Mouse (Mus musculus): ENCODE data around the gene Nrk. TPM values are rescaled to one million over a fixed set of nuclear protein-coding genes. Genes with fewer than 3 reads are reported as not detected.

Gene Nrk
- polyA plus RNA-seq (2014; fragmentation: Nextera tagmentation; extraction: Ambion mirVana), result 0.51 and 1.2 TPM in 2 replicates

GRCm38 (mm10) chrX:138914041-138914776 is at the start of gene Nrk:
Gene Nrk, plus strand, starts transcription at chrX:138914430.
- no peaks in the 10 kb centered on the region for H3K9me3 ChIP-seq (ENCODE audit: control insufficient read depth, low read length)
- H3K4me2 ChIP-seq (ENCODE audit: low read depth, low read length), result peak within 1 kb of the TSS; percentile 61
- peak; percentile 68; the same call in 1 of the 2 replicates for ATAC-seq (ENCODE audit: low read depth)
- peak within 1 kb of the TSS; percentile 29 for H3K4me3 ChIP-seq (ENCODE audit: low read depth, low read length)
- H3K9ac ChIP-seq (replicated peaks; ENCODE audit: low read depth, low read length), result no peak within 1 kb of the TSS
- peaks cover 9% of the 10 kb centered on the region for H3K27me3 ChIP-seq (ENCODE audit: control insufficient read depth, insufficient read depth, low read length)
- H3K4me1 ChIP-seq (ENCODE audit: control insufficient read depth, insufficient read depth, low read length), result no peaks in the 10 kb centered on the region
- no peaks in the 10 kb centered on the region for H3K36me3 ChIP-seq (ENCODE audit: control insufficient read depth, insufficient read depth, low read length)
- WGBS, result 21% methylated on average over 50 of the region's 55 CpGs
- H3K27ac ChIP-seq (ENCODE audit: low read depth, low read length), result no peak within 1 kb of the TSS

GRCm38 (mm10) chrX:138913366-138913765 is 864 bp upstream of the Nrk start:
- H3K4me1 ChIP-seq (ENCODE audit: control insufficient read depth, insufficient read depth, low read length), result no peaks in the 10 kb centered on the region
- ATAC-seq (ENCODE audit: low read depth), result no peak
- no peaks in the 10 kb centered on the region for H3K36me3 ChIP-seq (ENCODE audit: control insufficient read depth, insufficient read depth, low read length)
- no peaks in the 10 kb centered on the region for H3K9me3 ChIP-seq (ENCODE audit: control insufficient read depth, low read length)
- peaks cover 9% of the 10 kb centered on the region for H3K27me3 ChIP-seq (ENCODE audit: control insufficient read depth, insufficient read depth, low read length)
- H3K4me2 ChIP-seq (ENCODE audit: low read depth, low read length), result peak overlapping the region; percentile 61; the same call in 1 of the 2 replicates
- no peak overlapping the region for H3K27ac ChIP-seq (ENCODE audit: low read depth, low read length)
- H3K9ac ChIP-seq (replicated peaks; ENCODE audit: low read depth, low read length), result no peak overlapping the region
- H3K4me3 ChIP-seq (ENCODE audit: low read depth, low read length), result no peak overlapping the region
- WGBS, result 17% methylated on average over 8 of the region's 8 CpGs

DNA sequence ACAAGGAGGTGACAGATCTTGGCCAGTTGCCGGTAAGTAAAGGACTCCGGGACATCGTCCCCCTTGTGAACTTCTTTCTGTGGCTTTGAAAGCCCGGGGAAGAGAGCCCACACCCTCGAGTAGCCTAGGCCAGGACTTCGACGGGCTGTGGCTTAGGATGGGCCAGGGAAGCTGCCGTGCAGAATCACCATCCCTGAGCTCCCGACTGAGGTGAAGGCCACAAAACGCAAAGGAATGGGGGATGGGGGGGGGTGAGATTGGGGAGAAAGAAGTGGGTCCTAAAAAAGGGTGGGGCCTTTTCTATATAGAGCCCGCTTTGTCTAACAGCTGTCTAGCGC is 516 bp downstream of the Nrk start:
- WGBS, result 31% methylated on average over 12 of the region's 12 CpGs
- Histone ChIP-seq H3K36me3 (ENCODE audit: control insufficient read depth, insufficient read depth, low read length) (no peaks in the 10 kb centered on the region), H3K4me2 (ENCODE audit: low read depth, low read length) (peak overlapping the region; percentile 61; the same call in 1 of the 2 replicates), H3K27ac (ENCODE audit: low read depth, low read length) (no peak overlapping the region), H3K9ac (replicated peaks; ENCODE audit: low read depth, low read length) (no peak overlapping the region), H3K4me1 (ENCODE audit: control insufficient read depth, insufficient read depth, low read length) (no peaks in the 10 kb centered on the region), H3K9me3 (ENCODE audit: control insufficient read depth, low read length) (no peaks in the 10 kb centered on the region), H3K27me3 (ENCODE audit: control insufficient read depth, insufficient read depth, low read length) (peaks cover 9% of the 10 kb centered on the region), H3K4me3 (ENCODE audit: low read depth, low read length) (peak overlapping the region; percentile 29; the same call in 1 of the 2 replicates)
- peak; percentile 44; the same call in 1 of the 2 replicates for ATAC-seq (ENCODE audit: low read depth)

DNA sequence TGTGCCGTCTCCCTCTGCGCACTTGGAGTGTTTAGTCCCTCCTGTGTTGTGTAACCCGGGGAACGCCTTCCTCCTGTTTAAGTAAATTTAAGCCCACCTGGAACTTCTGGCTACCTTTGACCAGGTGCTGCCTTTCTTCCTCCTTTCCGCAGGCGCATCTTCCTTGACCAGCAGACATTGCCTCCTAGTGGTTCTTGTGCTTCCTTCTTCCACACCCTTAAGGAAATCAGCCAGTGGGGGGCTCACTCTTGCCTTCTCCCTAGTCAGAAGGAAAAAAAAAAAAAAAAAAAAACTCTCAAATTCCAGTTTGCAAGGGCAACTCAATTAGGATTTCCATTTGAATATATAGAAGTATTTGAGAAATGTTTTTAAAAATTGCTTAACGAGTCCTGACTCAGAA is 4.8 kb downstream of the Nrk start:
- no peaks in the 10 kb centered on the region for H3K36me3 ChIP-seq (ENCODE audit: control insufficient read depth, insufficient read depth, low read length)
- H3K27ac ChIP-seq (ENCODE audit: low read depth, low read length), result no peak overlapping the region
- H3K4me3 ChIP-seq (ENCODE audit: low read depth, low read length), result no peak overlapping the region
- 54% methylated on average over 7 of the region's 7 CpGs for whole genome bisulfite sequencing
- H3K9ac ChIP-seq (replicated peaks; ENCODE audit: low read depth, low read length), result no peak overlapping the region
- H3K9me3 ChIP-seq (ENCODE audit: control insufficient read depth, low read length), result no peaks in the 10 kb centered on the region
- peaks cover 6% of the 10 kb centered on the region; the same call in 1 of the 2 replicates for H3K27me3 ChIP-seq (ENCODE audit: control insufficient read depth, insufficient read depth, low read length)
- H3K4me1 ChIP-seq (ENCODE audit: control insufficient read depth, insufficient read depth, low read length), result no peaks in the 10 kb centered on the region
- ATAC-seq (ENCODE audit: low read depth), result no peak
- no peak overlapping the region for H3K4me2 ChIP-seq (ENCODE audit: low read depth, low read length)

- H3K27ac ChIP-seq (ENCODE audit: low read depth, low read length), result no peak overlapping the region
- H3K4me3 ChIP-seq (ENCODE audit: low read depth, low read length), result no peak overlapping the region
- ATAC-seq (ENCODE audit: low read depth), result no peak
- no peaks in the 10 kb centered on the region for H3K9me3 ChIP-seq (ENCODE audit: control insufficient read depth, low read length)
- H3K36me3 ChIP-seq (ENCODE audit: control insufficient read depth, insufficient read depth, low read length), result no peaks in the 10 kb centered on the region
- no peak overlapping the region for H3K4me2 ChIP-seq (ENCODE audit: low read depth, low read length)
- WGBS, result 91% methylated on average over 6 of the region's 6 CpGs
- no peaks in the 10 kb centered on the region for H3K4me1 ChIP-seq (ENCODE audit: control insufficient read depth, insufficient read depth, low read length)
- H3K27me3 ChIP-seq (ENCODE audit: control insufficient read depth, insufficient read depth, low read length), result no peaks in the 10 kb centered on the region
- no peak overlapping the region for H3K9ac ChIP-seq (replicated peaks; ENCODE audit: low read depth, low read length)
Observed at GRCm38 (mm10) chrX:138943905-138944304, 29.7 kb downstream of the Nrk start.

DNA sequence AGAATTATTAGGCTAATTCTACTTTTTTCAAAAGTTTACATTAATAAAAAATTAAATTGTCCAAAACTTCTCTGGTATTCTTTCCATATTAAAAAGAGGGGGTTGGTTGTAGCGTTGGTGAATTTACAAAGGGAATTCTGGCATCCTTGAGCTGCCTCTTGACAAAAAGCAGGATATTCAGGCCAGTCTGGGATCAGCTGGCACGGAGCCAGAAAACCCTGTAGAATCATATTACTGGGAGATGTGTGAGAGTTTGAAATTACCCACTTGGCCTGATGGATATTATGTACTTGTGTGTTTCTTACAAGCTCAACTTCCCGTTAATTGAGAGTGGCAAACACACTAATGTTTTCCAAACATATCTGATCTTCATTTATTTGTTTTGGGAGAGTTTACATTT is 46.5 kb downstream of the Nrk start:
- 74% methylated on average over 3 of the region's 3 CpGs for WGBS
- Histone ChIP-seq H3K4me2 (ENCODE audit: low read depth, low read length) (no peak overlapping the region), H3K36me3 (ENCODE audit: control insufficient read depth, insufficient read depth, low read length) (no peaks in the 10 kb centered on the region), H3K4me1 (ENCODE audit: control insufficient read depth, insufficient read depth, low read length) (no peaks in the 10 kb centered on the region), H3K27me3 (ENCODE audit: control insufficient read depth, insufficient read depth, low read length) (no peaks in the 10 kb centered on the region), H3K4me3 (ENCODE audit: low read depth, low read length) (no peak overlapping the region), H3K9me3 (ENCODE audit: control insufficient read depth, low read length) (no peaks in the 10 kb centered on the region), H3K27ac (ENCODE audit: low read depth, low read length) (no peak overlapping the region), H3K9ac (replicated peaks; ENCODE audit: low read depth, low read length) (no peak overlapping the region)
- no peak for ATAC-seq (ENCODE audit: low read depth)

- Histone ChIP-seq H3K9ac (replicated peaks; ENCODE audit: low read depth, low read length) (no peak overlapping the region), H3K4me1 (ENCODE audit: control insufficient read depth, insufficient read depth, low read length) (no peaks in the 10 kb centered on the region), H3K9me3 (ENCODE audit: control insufficient read depth, low read length) (no peaks in the 10 kb centered on the region), H3K27me3 (ENCODE audit: control insufficient read depth, insufficient read depth, low read length) (no peaks in the 10 kb centered on the region), H3K36me3 (ENCODE audit: control insufficient read depth, insufficient read depth, low read length) (no peaks in the 10 kb centered on the region), H3K4me2 (ENCODE audit: low read depth, low read length) (no peak overlapping the region), H3K4me3 (ENCODE audit: low read depth, low read length) (no peak overlapping the region), H3K27ac (ENCODE audit: low read depth, low read length) (no peak overlapping the region)
- 76% methylated on average over 3 of the region's 3 CpGs for WGBS
- no peak for ATAC-seq (ENCODE audit: low read depth)
Observed at GRCm38 (mm10) chrX:138978501-138978900, 64.3 kb downstream of the Nrk start.

DNA sequence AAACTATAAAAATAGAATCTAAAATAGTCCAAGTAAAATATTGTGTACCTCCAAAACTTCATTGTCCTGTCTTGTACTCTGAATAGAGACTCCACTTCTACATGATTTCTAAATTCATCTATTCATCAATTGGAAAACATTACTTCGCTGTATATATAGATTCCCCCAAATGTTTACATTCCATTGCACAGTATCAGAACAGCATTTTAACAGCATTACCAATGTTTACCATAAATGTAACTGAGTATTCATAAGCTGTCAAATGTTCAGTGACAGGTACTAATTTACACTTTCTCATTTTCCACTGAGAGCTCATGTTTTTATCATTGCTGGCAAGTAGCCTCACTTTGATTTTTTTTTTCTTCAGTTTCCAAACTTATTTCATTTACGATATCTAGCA is 65.0 kb downstream of the Nrk start:
- 96% methylated on average over 2 of the region's 2 CpGs for WGBS
- no peaks in the 10 kb centered on the region for H3K27me3 ChIP-seq (ENCODE audit: control insufficient read depth, insufficient read depth, low read length)
- ATAC-seq (ENCODE audit: low read depth), result no peak
- no peak overlapping the region for H3K4me3 ChIP-seq (ENCODE audit: low read depth, low read length)
- no peaks in the 10 kb centered on the region for H3K36me3 ChIP-seq (ENCODE audit: control insufficient read depth, insufficient read depth, low read length)
- no peak overlapping the region for H3K4me2 ChIP-seq (ENCODE audit: low read depth, low read length)
- H3K27ac ChIP-seq (ENCODE audit: low read depth, low read length), result no peak overlapping the region
- H3K4me1 ChIP-seq (ENCODE audit: control insufficient read depth, insufficient read depth, low read length), result no peaks in the 10 kb centered on the region
- no peak overlapping the region for H3K9ac ChIP-seq (replicated peaks; ENCODE audit: low read depth, low read length)
- H3K9me3 ChIP-seq (ENCODE audit: control insufficient read depth, low read length), result no peaks in the 10 kb centered on the region

DNA sequence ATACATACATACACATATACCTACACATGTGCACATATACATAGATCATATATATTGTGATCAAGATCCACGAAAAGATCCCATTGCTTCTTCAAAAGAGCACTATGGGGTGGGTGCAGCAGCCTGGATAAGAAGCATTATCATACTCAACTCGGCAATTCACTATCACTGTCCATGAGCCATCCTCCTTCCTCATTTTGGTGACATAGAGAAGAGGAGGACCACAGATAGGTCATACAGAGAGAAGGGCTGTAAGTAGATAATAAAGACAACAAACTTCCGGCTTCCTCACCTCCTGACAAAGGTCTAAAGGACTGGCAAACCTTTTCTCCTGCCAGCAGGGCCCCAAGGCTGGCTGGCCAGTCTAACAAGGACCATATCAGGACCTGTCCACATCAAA is 100.3 kb downstream of the Nrk start:
- ATAC-seq (ENCODE audit: low read depth), result no peak
- Histone ChIP-seq H3K4me1 (ENCODE audit: control insufficient read depth, insufficient read depth, low read length) (no peaks in the 10 kb centered on the region), H3K4me2 (ENCODE audit: low read depth, low read length) (no peak overlapping the region), H3K27me3 (ENCODE audit: control insufficient read depth, insufficient read depth, low read length) (no peaks in the 10 kb centered on the region), H3K36me3 (ENCODE audit: control insufficient read depth, insufficient read depth, low read length) (no peaks in the 10 kb centered on the region), H3K9ac (replicated peaks; ENCODE audit: low read depth, low read length) (no peak overlapping the region), H3K27ac (ENCODE audit: low read depth, low read length) (no peak overlapping the region), H3K4me3 (ENCODE audit: low read depth, low read length) (no peak overlapping the region), H3K9me3 (ENCODE audit: control insufficient read depth, low read length) (no peaks in the 10 kb centered on the region)
- 76% methylated on average over 3 of the region's 3 CpGs for WGBS

Data from neural tube, embryonic 14.5 days (tissue).